Mouse (Mus musculus): ENCODE data around the gene Gmppa.

Gmppa gene

GRCm38 (mm10) chr1:75423780-75424390 is 11.8 kb upstream of the Gmppa start:
- no peak for DNase-seq (ENCODE audit: low spot score in 2 of 2)

- peak in 1 of 2 experiments; percentile 54 for DNase-seq (ENCODE audit: low spot score in 2 of 2)
Observed at GRCm38 (mm10) chr1:75425796-75426471, 9.8 kb upstream of the Gmppa start.

GRCm38 (mm10) chr1:75438782-75439181 is 3.1 kb downstream of the Gmppa start:
- no peak for DNase-seq (ENCODE audit: low spot score in 2 of 2)

GRCm38 (mm10) chr1:75440661-75441060 is 4.9 kb downstream of the Gmppa start:
- DNase-seq (ENCODE audit: low spot score in 2 of 2), result no peak

GRCm38 (mm10) chr1:75441471-75441996 is 5.8 kb downstream of the Gmppa start:
- DNase-seq (ENCODE audit: low spot score in 2 of 2), result no peak

GRCm38 (mm10) chr1:75442171-75442570 is 6.4 kb downstream of the Gmppa start:
- DNase-seq (ENCODE audit: low spot score in 2 of 2), result no peak

- peak in 1 of 2 experiments; percentile 45 for DNase-seq (ENCODE audit: low spot score in 2 of 2)
Observed at GRCm38 (mm10) chr1:75442811-75443210, 7.1 kb downstream of the Gmppa start.

- DNase-seq (ENCODE audit: low spot score in 2 of 2), result peak in 1 of 2 experiments; percentile 55
Observed at GRCm38 (mm10) chr1:75443247-75444024, 7.7 kb downstream of the Gmppa start.

- no peak for DNase-seq (ENCODE audit: low spot score in 2 of 2)
Observed at GRCm38 (mm10) chr1:75444208-75444607, 8.5 kb downstream of the Gmppa start.

- DNase-seq (ENCODE audit: low spot score in 2 of 2), result no peak
Observed at GRCm38 (mm10) chr1:75445141-75445701, 9.5 kb downstream of the Gmppa start.

- DNase-seq (ENCODE audit: low spot score in 2 of 2), result peak in 1 of 2 experiments; percentile 83
Observed at GRCm38 (mm10) chr1:75445751-75446611, 10.3 kb downstream of the Gmppa start.

GRCm38 (mm10) chr1:75446656-75447055 is 10.9 kb downstream of the Gmppa start:
- DNase-seq (ENCODE audit: low spot score in 2 of 2), result no peak

GRCm38 (mm10) chr1:75447265-75448051 is 11.7 kb downstream of the Gmppa start:
- DNase-seq (ENCODE audit: low spot score in 2 of 2), result no peak

- DNase-seq (ENCODE audit: low spot score in 2 of 2), result no peak
Observed at GRCm38 (mm10) chr1:75448052-75448431, 12.3 kb downstream of the Gmppa start.

- DNase-seq (ENCODE audit: low spot score in 2 of 2), result no peak
Observed at GRCm38 (mm10) chr1:75448937-75449336, 13.2 kb downstream of the Gmppa start.

- no peak for DNase-seq (ENCODE audit: low spot score in 2 of 2)
Observed at GRCm38 (mm10) chr1:75449377-75450135, 13.8 kb downstream of the Gmppa start.

GRCm38 (mm10) chr1:75450314-75451005 is 14.7 kb downstream of the Gmppa start, which contains the start of gene Asic4:
Gene Asic4 (plus strand): TSS chr1:75450436.
- no peak for DNase-seq (ENCODE audit: low spot score in 2 of 2)

- no peak for DNase-seq (ENCODE audit: low spot score in 2 of 2)
Observed at GRCm38 (mm10) chr1:75451900-75452299, 16.2 kb downstream of the Gmppa start.

GRCm38 (mm10) chr1:75455433-75455832 is 19.7 kb downstream of the Gmppa start:
- DNase-seq (ENCODE audit: low spot score in 2 of 2), result no peak

All from cerebellum, postnatal 4 days (tissue).